Mouse (Mus musculus) urinary bladder, postnatal 36 days (tissue): ENCODE measurements at regions not wholly inside any gene's neighbourhood (a gene's known extent, or its start where the extent isn't known, plus 50 kb on each side); places are given as distances from the start of the nearest gene placed in this dataset.

Source experiments
- DNase-seq, 2 experiments: peaks; one replicate each; pipeline ENCODE4 v3.0.0; 2022; ENCODE audit warnings: low spot score in 2 of 2, mixed read lengths in 1 of 2

GRCm38 (mm10) chr16:13041356-13041755 is 68.1 kb upstream of the Ercc4 start:
- DNase-seq = no peak

GRCm38 (mm10) chr16:13045079-13045590 is 64.3 kb upstream of the Ercc4 start:
- DNase-seq = no peak

- peak; percentile 13 for DNase-seq
Measured at GRCm38 (mm10) chr16:13046366-13047120, 62.9 kb upstream of the Ercc4 start.

GRCm38 (mm10) chr16:13049321-13049720 is 60.2 kb upstream of the Ercc4 start:
- no peak for DNase-seq

DNA sequence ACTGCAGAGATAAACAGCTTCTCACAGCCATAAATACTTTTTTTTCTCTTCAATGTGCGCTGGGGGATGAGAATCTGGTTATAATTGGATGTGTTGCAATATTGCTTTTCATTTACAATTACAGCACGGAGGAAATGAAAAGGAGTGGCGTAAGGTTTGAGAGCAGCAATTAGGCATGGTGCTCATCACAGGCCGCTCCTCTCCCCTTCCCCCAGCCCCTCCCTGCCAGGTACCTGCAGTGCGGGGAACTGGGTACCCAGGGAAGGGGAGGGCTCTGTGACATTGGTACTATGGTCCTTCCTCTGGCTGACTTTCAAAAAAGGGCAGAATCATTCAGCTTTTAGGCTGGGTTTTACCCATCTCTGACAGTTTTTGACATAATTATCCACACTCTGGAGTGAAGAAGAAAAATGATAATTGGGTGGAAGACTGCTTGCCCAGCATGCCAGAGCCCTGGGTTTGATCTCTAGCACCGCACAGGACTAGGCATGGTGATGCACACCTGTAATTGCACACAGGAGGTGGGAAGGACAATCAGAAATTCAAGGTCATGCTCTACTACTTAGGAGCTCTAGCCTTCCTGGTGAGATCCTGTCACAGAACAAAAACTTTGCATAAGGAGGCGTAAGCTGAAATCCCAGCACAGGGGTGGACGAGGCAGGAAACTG is 59.1 kb upstream of the Ercc4 start:
- no peak for DNase-seq

DNA sequence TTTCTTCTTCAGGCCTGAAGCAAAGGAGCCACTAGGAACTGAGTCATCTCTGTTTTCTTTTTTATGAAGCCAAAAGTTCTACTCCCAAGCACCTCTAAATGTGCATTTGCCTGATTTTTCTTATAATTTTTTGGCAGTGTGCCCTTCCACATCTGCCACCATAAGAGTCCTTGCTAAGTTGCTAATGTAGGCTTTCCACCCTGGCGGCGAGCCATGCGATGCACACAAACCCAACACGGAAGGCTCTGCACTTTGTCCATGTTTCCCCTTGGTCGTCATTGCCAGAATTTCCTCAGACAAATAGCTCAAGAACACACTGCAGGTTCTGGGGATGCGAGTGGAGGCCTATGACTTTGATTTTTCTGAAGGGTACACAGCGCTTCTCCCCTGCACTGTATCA is 54.5 kb upstream of the Ercc4 start:
- DNase-seq = no peak
